Mouse (Mus musculus): ENCODE measurements around the gene Txnip.

DNA sequence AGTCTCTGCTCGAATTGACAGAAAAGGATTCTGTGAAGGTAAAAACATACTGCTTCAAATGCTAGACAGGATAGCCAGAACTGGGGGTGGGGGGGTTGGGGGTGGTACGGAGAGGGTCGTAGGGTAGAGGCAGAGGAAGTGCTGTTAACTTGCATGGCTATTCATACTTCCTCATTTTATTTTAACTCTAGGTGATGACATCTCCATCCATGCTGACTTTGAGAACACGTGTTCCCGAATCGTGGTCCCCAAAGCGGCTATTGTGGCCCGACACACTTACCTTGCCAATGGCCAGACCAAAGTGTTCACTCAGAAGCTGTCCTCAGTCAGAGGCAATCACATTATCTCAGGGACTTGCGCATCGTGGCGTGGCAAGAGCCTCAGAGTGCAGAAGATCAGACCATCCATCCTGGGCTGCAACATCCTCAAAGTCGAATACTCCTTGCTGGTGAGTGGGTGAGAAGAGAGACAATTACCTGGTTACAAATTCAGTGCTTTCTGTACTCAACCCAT, 1.7 kb downstream of the Txnip start:
- TF ChIP-seq CTCF (conservative IDR thresholded peaks at IDR 0.05; ENCODE audit: low read length), result no peak
- TF ChIP-seq POU5F1 (IDR thresholded peaks at IDR 0.05; ENCODE audit: borderline replicate concordance, low read length), result no peak
